Mouse (Mus musculus): ENCODE measurements around the gene Rgl2. TPM values are rescaled to one million over a fixed set of nuclear protein-coding genes. Genes with fewer than 3 reads are reported as not detected.

Gene Rgl2
- polyA plus RNA-seq, 1 experiment = 20.1 TPM

GRCm38 (mm10) chr17:33957493-33957892 is 28.1 kb downstream of the Rgl2 start:
- no peak overlapping the region for H3K4me2 ChIP-seq (ENCODE audit: low read depth)
- no peaks in the 10 kb centered on the region for H3K27me3 ChIP-seq (ENCODE audit: control insufficient read depth, insufficient read depth, insufficient read length)
- peaks cover 29% of the 10 kb centered on the region for H3K79me2 ChIP-seq (ENCODE audit: control insufficient read depth, insufficient read depth)
- H3K4me3 ChIP-seq = no peak overlapping the region
- no peak overlapping the region for H3ac ChIP-seq (ENCODE audit: control insufficient read depth, insufficient read length)
- TF ChIP-seq MYOG (IDR thresholded peaks at IDR 0.05; ENCODE audit: control insufficient read depth in 1 of 3, insufficient read depth in 1 of 3, insufficient read length in 2 of 3, low read depth in 2 of 3) (no peak), POLR2AphosphoS2 (IDR thresholded peaks at IDR 0.05; ENCODE audit: insufficient read length, low read depth) (no peak), TCF12 (IDR thresholded peaks at IDR 0.05; ENCODE audit: insufficient read depth, poor library complexity, severe bottlenecking) (no peak), E2F4 (IDR thresholded peaks at IDR 0.05; ENCODE audit: insufficient read depth) (no peak), TCF3 (IDR thresholded peaks at IDR 0.05; ENCODE audit: insufficient read length, low read depth) (no peak), SRF (IDR thresholded peaks at IDR 0.05; ENCODE audit: control insufficient read depth, insufficient read length, low read depth) (no peak), MYOD1 (IDR thresholded peaks at IDR 0.05; ENCODE audit: control insufficient read depth in 1 of 3, insufficient read length in 2 of 3, low read depth in 2 of 3) (no peak), REST (IDR thresholded peaks at IDR 0.05; ENCODE audit: insufficient read depth, insufficient read length) (no peak), MAX (IDR thresholded peaks at IDR 0.05; ENCODE audit: low read depth) (no peak), USF1 (IDR thresholded peaks at IDR 0.05; ENCODE audit: low read depth) (no peak), CEBPB (IDR thresholded peaks at IDR 0.05; ENCODE audit: insufficient read depth, poor library complexity, severe bottlenecking) (no peak), POLR2A (IDR thresholded peaks at IDR 0.05; ENCODE audit: insufficient read length, low read depth) (no peak)
- peaks cover 15% of the 10 kb centered on the region for H3K36me3 ChIP-seq (ENCODE audit: control insufficient read depth, insufficient read depth)

GRCm38 (mm10) chr17:33958451-33958850 is 29.1 kb downstream of the Rgl2 start:
- Histone ChIP-seq H3K27me3 (ENCODE audit: control insufficient read depth, insufficient read depth, insufficient read length) (no peaks in the 10 kb centered on the region), H3K36me3 (ENCODE audit: control insufficient read depth, insufficient read depth) (peaks cover 8% of the 10 kb centered on the region), H3ac (ENCODE audit: control insufficient read depth, insufficient read length) (no peak overlapping the region), H3K79me2 (ENCODE audit: control insufficient read depth, insufficient read depth) (peaks cover 25% of the 10 kb centered on the region), H3K4me2 (ENCODE audit: low read depth) (no peak overlapping the region), H3K4me3 (no peak overlapping the region)
- TF ChIP-seq MYOD1 (IDR thresholded peaks at IDR 0.05; ENCODE audit: control insufficient read depth in 1 of 3, insufficient read length in 2 of 3, low read depth in 2 of 3) (no peak), CEBPB (IDR thresholded peaks at IDR 0.05; ENCODE audit: insufficient read depth, poor library complexity, severe bottlenecking) (no peak)

DNA sequence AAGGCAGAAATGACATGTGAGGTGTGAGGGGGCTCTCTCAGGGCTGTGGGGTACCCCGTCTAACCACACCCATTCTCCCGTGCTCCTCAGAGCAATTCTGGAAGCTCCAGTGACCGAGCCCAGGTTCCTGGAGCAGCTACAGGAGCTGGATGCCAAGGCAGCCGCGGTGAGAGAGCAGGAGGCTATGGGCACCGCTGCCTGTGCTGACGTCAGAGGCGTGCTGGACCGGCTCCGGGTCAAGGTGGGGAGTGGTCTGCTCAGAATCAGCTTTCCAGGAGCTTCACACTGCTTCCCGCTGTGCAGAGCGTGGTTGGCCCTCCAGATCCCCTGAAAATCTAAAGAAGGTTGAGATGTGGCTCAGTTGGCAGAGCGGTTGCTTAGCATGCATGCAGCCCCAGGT is 29.8 kb downstream of the Rgl2 start:
- no peak overlapping the region for H3K4me2 ChIP-seq (ENCODE audit: low read depth)
- H3K36me3 ChIP-seq (ENCODE audit: control insufficient read depth, insufficient read depth) = peaks cover 5% of the 10 kb centered on the region
- no peaks in the 10 kb centered on the region for H3K27me3 ChIP-seq (ENCODE audit: control insufficient read depth, insufficient read depth, insufficient read length)
- no peak overlapping the region for H3K4me3 ChIP-seq
- TF ChIP-seq MYOD1 (IDR thresholded peaks at IDR 0.05; ENCODE audit: control insufficient read depth in 1 of 3, insufficient read length in 2 of 3, low read depth in 2 of 3) = no peak
- TF ChIP-seq REST (IDR thresholded peaks at IDR 0.05; ENCODE audit: insufficient read depth, insufficient read length) = no peak
- no peak for TF ChIP-seq E2F4 (IDR thresholded peaks at IDR 0.05; ENCODE audit: insufficient read depth)
- no peak overlapping the region for H3ac ChIP-seq (ENCODE audit: control insufficient read depth, insufficient read length)
- peaks cover 18% of the 10 kb centered on the region for H3K79me2 ChIP-seq (ENCODE audit: control insufficient read depth, insufficient read depth)

DNA sequence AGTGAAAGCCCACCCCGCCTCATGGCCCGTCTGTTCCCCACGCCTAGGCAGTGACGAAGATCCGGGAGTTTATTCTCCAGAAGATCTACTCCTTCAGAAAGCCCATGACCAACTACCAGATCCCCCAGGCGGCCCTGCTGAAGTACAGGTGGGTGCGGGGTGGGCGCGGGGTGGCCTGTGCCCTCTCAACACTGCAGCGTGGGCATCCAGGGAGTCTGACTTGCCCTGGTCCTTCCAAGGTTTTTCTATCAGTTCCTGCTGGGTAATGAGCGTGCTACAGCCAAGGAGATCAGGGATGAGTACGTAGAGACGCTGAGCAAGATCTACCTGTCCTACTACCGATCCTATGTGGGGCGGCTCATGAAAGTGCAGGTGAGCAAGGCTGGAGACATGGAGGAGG is 30.6 kb downstream of the Rgl2 start:
- TF ChIP-seq TCF12 (IDR thresholded peaks at IDR 0.05; ENCODE audit: insufficient read depth, poor library complexity, severe bottlenecking) (no peak), REST (IDR thresholded peaks at IDR 0.05; ENCODE audit: insufficient read depth, insufficient read length) (no peak), MYOG (IDR thresholded peaks at IDR 0.05; ENCODE audit: control insufficient read depth in 1 of 3, insufficient read depth in 1 of 3, insufficient read length in 2 of 3, low read depth in 2 of 3) (no peak), TCF3 (IDR thresholded peaks at IDR 0.05; ENCODE audit: insufficient read length, low read depth) (no peak), MYOD1 (IDR thresholded peaks at IDR 0.05; ENCODE audit: control insufficient read depth in 1 of 3, insufficient read length in 2 of 3, low read depth in 2 of 3) (no peak), SRF (IDR thresholded peaks at IDR 0.05; ENCODE audit: control insufficient read depth, insufficient read length, low read depth) (no peak), CEBPB (IDR thresholded peaks at IDR 0.05; ENCODE audit: insufficient read depth, poor library complexity, severe bottlenecking) (no peak), POLR2A (IDR thresholded peaks at IDR 0.05; ENCODE audit: insufficient read length, low read depth) (no peak), E2F4 (IDR thresholded peaks at IDR 0.05; ENCODE audit: insufficient read depth) (no peak), MAX (IDR thresholded peaks at IDR 0.05; ENCODE audit: low read depth) (no peak), POLR2AphosphoS2 (IDR thresholded peaks at IDR 0.05; ENCODE audit: insufficient read length, low read depth) (no peak), USF1 (IDR thresholded peaks at IDR 0.05; ENCODE audit: low read depth) (no peak)
- H3K36me3 ChIP-seq (ENCODE audit: control insufficient read depth, insufficient read depth) = no peaks in the 10 kb centered on the region
- no peak overlapping the region for H3ac ChIP-seq (ENCODE audit: control insufficient read depth, insufficient read length)
- H3K4me3 ChIP-seq = no peak overlapping the region
- H3K4me2 ChIP-seq (ENCODE audit: low read depth) = no peak overlapping the region
- no peaks in the 10 kb centered on the region for H3K27me3 ChIP-seq (ENCODE audit: control insufficient read depth, insufficient read depth, insufficient read length)
- peaks cover 10% of the 10 kb centered on the region for H3K79me2 ChIP-seq (ENCODE audit: control insufficient read depth, insufficient read depth)

DNA sequence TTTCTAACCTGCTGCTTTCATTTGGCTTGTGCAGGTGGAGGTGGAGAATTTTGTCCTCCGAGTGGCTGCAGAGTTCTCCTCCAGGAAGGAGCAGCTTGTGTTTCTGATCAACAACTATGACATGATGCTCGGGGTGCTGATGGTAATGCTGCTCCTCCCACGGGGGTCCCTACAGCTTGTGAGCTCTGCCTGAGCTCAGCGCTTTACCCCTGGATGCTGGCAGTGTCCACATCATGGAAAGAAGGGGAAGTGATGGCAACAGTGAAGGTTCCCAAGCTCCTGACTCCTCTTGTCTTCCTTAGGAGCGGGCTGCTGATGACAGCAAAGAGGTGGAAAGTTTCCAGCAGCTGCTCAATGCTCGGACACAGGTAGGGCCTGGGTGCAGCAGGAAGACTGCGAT is 33.5 kb downstream of the Rgl2 start:
- TF ChIP-seq CEBPB (IDR thresholded peaks at IDR 0.05; ENCODE audit: insufficient read depth, poor library complexity, severe bottlenecking) (no peak), REST (IDR thresholded peaks at IDR 0.05; ENCODE audit: insufficient read depth, insufficient read length) (no peak), POLR2A (IDR thresholded peaks at IDR 0.05; ENCODE audit: insufficient read length, low read depth) (no peak), TCF12 (IDR thresholded peaks at IDR 0.05; ENCODE audit: insufficient read depth, poor library complexity, severe bottlenecking) (no peak), MYOG (IDR thresholded peaks at IDR 0.05; ENCODE audit: control insufficient read depth in 1 of 3, insufficient read depth in 1 of 3, insufficient read length in 2 of 3, low read depth in 2 of 3) (no peak), POLR2AphosphoS2 (IDR thresholded peaks at IDR 0.05; ENCODE audit: insufficient read length, low read depth) (no peak), MYOD1 (IDR thresholded peaks at IDR 0.05; ENCODE audit: control insufficient read depth in 1 of 3, insufficient read length in 2 of 3, low read depth in 2 of 3) (no peak), USF1 (IDR thresholded peaks at IDR 0.05; ENCODE audit: low read depth) (no peak), MAX (IDR thresholded peaks at IDR 0.05; ENCODE audit: low read depth) (no peak), TCF3 (IDR thresholded peaks at IDR 0.05; ENCODE audit: insufficient read length, low read depth) (no peak), SRF (IDR thresholded peaks at IDR 0.05; ENCODE audit: control insufficient read depth, insufficient read length, low read depth) (no peak)
- no peaks in the 10 kb centered on the region for H3K36me3 ChIP-seq (ENCODE audit: control insufficient read depth, insufficient read depth)

More for the DNA sequence above, 33.5 kb downstream of the Rgl2 start:
- Histone ChIP-seq H3K27me3 (ENCODE audit: control insufficient read depth, insufficient read depth, insufficient read length) (no peaks in the 10 kb centered on the region), H3K4me3 (no peak overlapping the region), H3ac (ENCODE audit: control insufficient read depth, insufficient read length) (no peak overlapping the region), H3K79me2 (ENCODE audit: control insufficient read depth, insufficient read depth) (no peaks in the 10 kb centered on the region), H3K4me2 (ENCODE audit: low read depth) (no peak overlapping the region)

Measured in myocyte (in vitro differentiated cells).